Mouse (Mus musculus) kidney, embryonic 16.5 days (tissue): Measurements from ENCODE around the gene Mylk. TPM values are rescaled to one million over a fixed set of nuclear protein-coding genes. Genes with fewer than 3 reads are reported as not detected.

Source experiments
- ATAC-seq: fragments of 200-750 bp; cut with Nextera tagmentation; 2 replicates; pipeline ENCODE4 v1.8.0; 2017; ENCODE audit warnings: moderate TSS enrichment; ENCODE audit not compliant: low FRiP score, low TSS enrichment
- H3K27ac ChIP-seq: fragments of 300-500 bp; sonication (generic); 2 replicates; pipeline ENCODE4 v1.5.1; 2014; ENCODE audit warnings: low read length
- H3K27me3 ChIP-seq: fragments of 300-500 bp; sonication (generic); 2 replicates; pipeline ENCODE4 v1.6.1; 2014; ENCODE audit warnings: low read length, control low read depth, mixed read lengths; ENCODE audit not compliant: insufficient read depth
- H3K36me3 ChIP-seq: fragments of 300-500 bp; sonication (generic); 2 replicates; pipeline ENCODE4 v1.6.1; 2014; ENCODE audit warnings: low read length, control low read depth, mixed read lengths; ENCODE audit not compliant: insufficient read depth
- H3K4me1 ChIP-seq: fragments of 300-500 bp; sonication (generic); 2 replicates; pipeline ENCODE4 v1.6.1; 2014; ENCODE audit warnings: low read length, control low read depth, mixed read lengths; ENCODE audit not compliant: insufficient read depth
- H3K4me2 ChIP-seq: fragments of 300-500 bp; sonication (generic); replicated peaks from 2 replicates; pipeline ENCODE4 v1.6.1; 2014; ENCODE audit warnings: low read depth, low read length
- H3K4me3 ChIP-seq: fragments of 300-500 bp; sonication (generic); 2 replicates; pipeline ENCODE4 v1.5.1; 2014; ENCODE audit warnings: mild to moderate bottlenecking, low read length
- H3K9ac ChIP-seq: fragments of 300-500 bp; sonication (generic); replicated peaks from 2 replicates; pipeline ENCODE4 v1.6.1; 2014; ENCODE audit warnings: low read length
- H3K9me3 ChIP-seq: fragments of 300-500 bp; sonication (generic); 2 replicates; pipeline ENCODE4 v1.6.1; 2016; ENCODE audit warnings: low read length, control low read depth
- WGBS: fragments of 180-500 bp; shearing (Covaris S2); extraction: QIAGEN DNeasy Blood & Tissue Kit; methylation state at CpG from one replicate; pipeline ENCODE4 v1.1.7; 2014; 5-methylcytosine and 5-hydroxymethylcytosine counted together
- polyA plus RNA-seq: library from polyadenylated mRNA; unstranded; fragments of >200 nt; fragmentation: Nextera tagmentation; extraction: Ambion mirVana; gene quantifications from 2 replicates; pipeline ENCODE4 v1.2.1, GENCODE M21; 2015

The Mylk gene
- polyA plus RNA-seq, 1 experiment from 2014 or later: 110 TPM

DNA sequence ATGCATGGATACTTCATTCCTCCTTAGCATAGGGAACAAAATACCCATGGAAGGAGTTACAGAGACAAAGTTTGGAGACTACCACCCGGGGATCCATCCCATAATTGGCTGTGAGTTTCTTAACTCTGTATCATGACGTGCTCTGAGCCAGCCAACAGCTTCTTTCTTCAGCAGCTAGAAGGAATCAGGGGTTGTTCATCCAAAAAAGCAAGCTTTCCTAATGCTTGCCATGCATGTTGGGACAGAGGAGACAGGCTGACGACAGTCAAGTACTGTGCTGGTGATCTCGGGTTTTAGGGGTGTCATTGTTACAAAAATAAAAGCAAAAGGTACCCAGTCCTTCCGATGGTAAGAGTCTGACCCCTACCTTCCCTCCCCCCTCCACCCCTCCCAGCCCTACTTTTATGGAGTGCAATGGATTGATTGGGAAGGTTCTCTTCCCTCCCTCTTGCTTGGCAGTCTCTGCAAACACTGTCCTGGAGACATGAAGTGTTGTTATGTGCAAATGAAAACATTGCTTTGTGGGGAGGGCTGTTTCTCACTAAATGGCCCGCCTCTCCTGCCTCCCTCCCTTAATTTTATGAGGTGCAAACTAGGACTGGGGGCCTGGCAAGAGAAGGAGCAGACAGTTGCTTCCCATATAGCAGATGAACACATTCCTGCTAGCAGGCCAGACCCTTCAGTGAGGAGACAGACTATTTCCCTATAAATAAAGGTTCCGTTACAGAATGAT, 153.2 kb downstream of the Mylk start:
- Histone ChIP-seq H3K4me1 (peaks cover 18% of the 10 kb centered on the region; the same call in 1 of the 2 replicates), H3K9me3 (no peaks in the 10 kb centered on the region), H3K27me3 (no peaks in the 10 kb centered on the region), H3K4me2 (no peak overlapping the region), H3K36me3 (no peaks in the 10 kb centered on the region), H3K27ac (no peak overlapping the region; the same call in 1 of the 2 replicates), H3K4me3 (no peak overlapping the region), H3K9ac (no peak overlapping the region)
- ATAC-seq: no peak
- WGBS: 59% methylated on average over 7 of the region's 7 CpGs

DNA sequence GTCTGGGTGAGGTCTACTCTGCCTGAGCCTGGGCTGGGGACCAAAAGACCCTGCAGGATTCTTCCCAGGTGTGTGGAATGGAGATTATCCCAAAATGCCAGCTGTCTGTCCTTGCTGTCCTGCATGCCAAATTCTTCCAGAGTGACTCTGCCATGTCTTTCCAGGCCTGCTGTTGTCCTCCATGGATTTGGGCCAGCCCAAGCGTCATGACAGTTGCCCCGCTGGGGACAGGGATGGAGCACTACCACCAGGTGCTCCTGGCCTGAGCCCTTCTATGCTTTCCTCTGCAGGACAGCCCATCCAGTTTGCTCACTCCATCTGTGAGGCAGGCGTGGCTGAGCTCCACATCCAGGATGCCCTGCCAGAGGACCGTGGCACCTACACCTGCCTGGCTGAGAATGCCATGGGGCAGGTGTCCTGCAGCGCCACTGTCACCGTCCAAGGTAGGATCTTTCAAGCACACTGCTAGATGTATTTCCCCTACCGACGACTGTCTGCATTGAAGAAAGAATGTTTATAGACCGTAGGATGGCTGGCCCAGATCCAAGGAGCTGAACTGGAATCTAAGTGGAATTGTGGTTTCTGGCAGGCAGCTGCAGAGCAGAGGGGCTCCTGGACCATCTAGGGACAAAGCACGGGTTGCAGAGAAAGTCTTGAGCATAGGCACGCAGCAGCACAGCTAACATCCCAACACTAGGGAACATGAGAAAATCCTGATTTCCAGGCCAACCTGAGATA, 154.2 kb downstream of the Mylk start:
- 65% methylated on average over 11 of the region's 11 CpGs for WGBS
- no peak overlapping the region for H3K4me2 ChIP-seq
- ATAC-seq: no peak

DNA sequence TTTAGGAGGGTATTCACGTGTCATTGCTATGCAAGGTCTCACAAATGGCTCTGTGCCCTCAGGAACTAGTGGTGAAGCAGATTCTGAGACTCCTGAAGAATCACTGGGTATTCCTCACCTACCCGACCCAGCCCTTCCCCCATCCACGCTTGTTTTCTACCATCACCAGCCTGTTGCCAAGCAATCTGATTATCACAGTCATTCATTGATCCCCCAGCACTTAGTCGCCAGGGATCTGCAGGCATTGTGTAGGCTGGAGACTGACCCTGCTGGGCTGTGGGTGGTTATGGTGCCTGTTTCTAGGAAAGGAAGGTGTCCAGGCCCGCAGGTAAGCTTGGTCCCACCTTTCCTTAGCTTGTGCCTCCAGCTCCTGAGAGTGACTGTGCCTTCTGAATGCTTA, 155.0 kb downstream of the Mylk start:
- H3K9me3 ChIP-seq: no peaks in the 10 kb centered on the region
- 47% methylated on average over 5 of the region's 5 CpGs for WGBS
- no peaks in the 10 kb centered on the region for H3K27me3 ChIP-seq
- peaks cover 29% of the 10 kb centered on the region; the same call in 1 of the 2 replicates for H3K4me1 ChIP-seq
- no peak overlapping the region for H3K9ac ChIP-seq
- H3K36me3 ChIP-seq: no peaks in the 10 kb centered on the region
- no peak overlapping the region for H3K27ac ChIP-seq
- H3K4me2 ChIP-seq: no peak overlapping the region
- no peak for ATAC-seq
- H3K4me3 ChIP-seq: no peak overlapping the region

More for the DNA sequence above, 154.2 kb downstream of the Mylk start:
- H3K4me1 ChIP-seq: peaks cover 22% of the 10 kb centered on the region; the same call in 1 of the 2 replicates
- no peak overlapping the region for H3K4me3 ChIP-seq
- no peaks in the 10 kb centered on the region for H3K9me3 ChIP-seq
- no peak overlapping the region for H3K9ac ChIP-seq
- H3K27me3 ChIP-seq: no peaks in the 10 kb centered on the region
- peak overlapping the region; percentile 9; the same call in 1 of the 2 replicates for H3K27ac ChIP-seq
- no peaks in the 10 kb centered on the region for H3K36me3 ChIP-seq

GRCm38 (mm10) chr16:34900471-34900870, 155.5 kb downstream of the Mylk start:
- H3K4me2 ChIP-seq: no peak overlapping the region
- peaks cover 30% of the 10 kb centered on the region; the same call in 1 of the 2 replicates for H3K4me1 ChIP-seq
- H3K4me3 ChIP-seq: no peak overlapping the region
- no peaks in the 10 kb centered on the region for H3K27me3 ChIP-seq
- WGBS: 77% methylated on average over 5 of the region's 5 CpGs
- H3K9me3 ChIP-seq: no peaks in the 10 kb centered on the region
- ATAC-seq: 0 out of 2 replicates have a peak, but pooled peaks have one; percentile 17
- no peak overlapping the region for H3K27ac ChIP-seq
- H3K9ac ChIP-seq: no peak overlapping the region
- H3K36me3 ChIP-seq: no peaks in the 10 kb centered on the region

DNA sequence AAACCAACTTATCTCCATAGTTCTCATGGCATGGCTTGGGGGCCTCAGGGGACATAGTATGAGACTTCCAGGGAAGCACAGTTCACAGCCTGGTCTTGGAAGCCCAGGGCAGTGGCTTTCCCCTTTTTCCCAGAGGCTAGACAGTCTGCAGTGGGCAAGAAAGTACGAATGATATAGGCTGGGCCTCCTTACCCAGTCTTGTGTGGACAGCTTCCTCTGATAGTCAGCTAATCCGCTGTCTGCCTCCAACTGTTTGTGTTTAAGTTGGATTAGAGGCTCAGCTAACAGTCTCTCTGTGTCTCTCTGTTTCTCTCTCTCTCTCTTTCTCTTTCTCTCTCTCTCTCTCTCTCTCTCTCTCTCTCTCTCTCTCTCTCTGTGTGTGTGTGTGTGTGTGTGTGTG, 156.0 kb downstream of the Mylk start:
- Histone ChIP-seq H3K4me2 (no peak overlapping the region), H3K27ac (no peak overlapping the region), H3K27me3 (no peaks in the 10 kb centered on the region), H3K4me1 (peaks cover 30% of the 10 kb centered on the region; the same call in 1 of the 2 replicates), H3K36me3 (no peaks in the 10 kb centered on the region), H3K9me3 (no peaks in the 10 kb centered on the region), H3K4me3 (no peak overlapping the region), H3K9ac (no peak overlapping the region)
- no peak for ATAC-seq
- WGBS: 71% methylated on average over 2 of the region's 2 CpGs

DNA sequence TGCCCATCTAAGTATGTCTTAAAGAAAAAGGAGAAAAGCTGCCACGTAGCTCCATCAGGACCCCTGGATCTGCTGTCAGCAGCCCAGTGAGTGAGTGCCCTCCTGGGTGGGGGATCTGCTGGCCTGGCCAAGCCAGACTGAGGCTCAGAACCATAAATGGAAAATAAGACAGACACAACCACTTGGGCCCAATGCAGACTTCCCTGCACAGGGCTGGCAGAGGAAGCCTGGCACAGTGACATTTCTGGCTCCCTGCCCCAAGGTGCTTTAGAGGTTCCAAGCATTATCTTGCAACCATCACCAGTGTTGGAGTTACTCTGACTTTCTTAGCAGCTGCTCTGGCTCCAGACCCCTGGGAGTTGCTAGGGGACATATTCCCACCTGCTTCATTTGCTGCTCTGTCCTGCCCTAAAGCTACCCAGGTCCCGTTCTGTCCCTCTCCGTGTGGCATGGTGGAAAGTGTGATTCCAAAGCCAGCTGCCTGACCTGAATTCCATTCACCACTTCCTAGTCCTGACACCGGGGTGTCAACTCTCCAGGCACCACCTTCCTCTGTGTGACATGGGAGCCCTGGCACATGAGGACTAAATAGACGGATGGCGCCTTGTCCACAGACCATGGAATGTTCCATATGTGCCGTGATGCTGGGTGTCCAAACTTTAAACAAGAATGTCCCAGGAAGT, 156.7 kb downstream of the Mylk start:
- Histone ChIP-seq H3K27me3 (no peaks in the 10 kb centered on the region), H3K9ac (0 out of 2 replicates have a peak overlapping the region, but pooled peaks have one; percentile 22), H3K4me1 (peaks cover 30% of the 10 kb centered on the region; the same call in 1 of the 2 replicates), H3K4me2 (no peak overlapping the region), H3K4me3 (no peak overlapping the region), H3K27ac (no peak overlapping the region), H3K9me3 (no peaks in the 10 kb centered on the region), H3K36me3 (no peaks in the 10 kb centered on the region)
- ATAC-seq: no peak; the same call in 1 of the 2 replicates
- 79% methylated on average over 7 of the region's 7 CpGs for WGBS

DNA sequence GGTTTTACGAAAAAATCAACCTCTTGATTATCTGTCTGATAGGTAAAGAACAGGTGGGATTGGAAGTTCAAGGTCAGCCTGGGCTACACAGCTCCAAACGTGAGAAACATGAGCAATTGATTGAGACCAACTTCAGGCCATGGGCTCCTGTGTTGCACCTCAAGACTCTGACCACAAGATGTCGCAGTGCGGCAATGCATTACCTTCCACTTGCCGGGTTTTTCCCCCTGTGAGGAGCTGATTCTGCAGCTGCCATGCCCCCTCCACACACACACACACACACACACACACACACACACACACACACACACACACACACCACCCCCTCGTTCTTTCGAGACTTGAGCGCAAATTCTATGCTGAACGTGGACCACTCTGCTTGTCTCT, 157.3 kb downstream of the Mylk start:
- no peaks in the 10 kb centered on the region for H3K27me3 ChIP-seq
- H3K9ac ChIP-seq: no peak overlapping the region
- no peak; the same call in 1 of the 2 replicates for ATAC-seq
- 11% methylated on average over 9 of the region's 9 CpGs for WGBS
- peaks cover 30% of the 10 kb centered on the region; the same call in 1 of the 2 replicates for H3K4me1 ChIP-seq
- no peak overlapping the region for H3K27ac ChIP-seq
- no peaks in the 10 kb centered on the region for H3K36me3 ChIP-seq
- H3K9me3 ChIP-seq: no peaks in the 10 kb centered on the region
- H3K4me3 ChIP-seq: no peak overlapping the region
- H3K4me2 ChIP-seq: no peak overlapping the region

- no peak for ATAC-seq
- Histone ChIP-seq H3K27me3 (no peaks in the 10 kb centered on the region), H3K36me3 (no peaks in the 10 kb centered on the region), H3K4me1 (peaks cover 30% of the 10 kb centered on the region; the same call in 1 of the 2 replicates), H3K4me2 (no peak overlapping the region), H3K9ac (no peak overlapping the region; the same call in 1 of the 2 replicates), H3K9me3 (no peaks in the 10 kb centered on the region), H3K27ac (no peak overlapping the region), H3K4me3 (no peak overlapping the region)
- 82% methylated on average over 8 of the region's 8 CpGs for WGBS
Measured at GRCm38 (mm10) chr16:34902761-34903160, 157.8 kb downstream of the Mylk start.

DNA sequence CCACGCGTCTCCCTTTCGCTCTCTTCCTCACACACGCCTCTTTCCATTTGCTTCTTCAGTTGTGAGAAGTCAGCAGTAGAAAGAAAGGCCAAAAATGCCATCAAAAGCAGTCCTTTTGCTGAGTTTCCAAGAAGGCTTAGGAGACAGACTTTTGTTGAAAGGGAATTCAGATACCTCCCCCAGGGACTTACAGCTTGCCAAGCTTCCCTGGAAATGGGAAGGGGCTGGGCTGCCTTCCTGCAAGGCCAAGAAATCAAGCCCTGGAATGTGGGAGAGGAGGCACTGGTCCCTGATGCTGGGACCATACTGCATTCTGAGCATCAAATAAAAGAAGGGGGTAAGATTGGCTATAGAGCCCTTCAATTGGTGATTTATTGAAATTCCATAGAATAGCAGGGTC, 159.9 kb downstream of the Mylk start:
- no peak for ATAC-seq
- peak overlapping the region; percentile 16; the same call in 1 of the 2 replicates for H3K27ac ChIP-seq

More for the DNA sequence above, 159.9 kb downstream of the Mylk start:
- no peaks in the 10 kb centered on the region for H3K27me3 ChIP-seq
- H3K36me3 ChIP-seq: no peaks in the 10 kb centered on the region
- H3K4me1 ChIP-seq: peaks cover 17% of the 10 kb centered on the region; the same call in 1 of the 2 replicates
- no peak overlapping the region for H3K9ac ChIP-seq
- 91% methylated on average over 4 of the region's 4 CpGs for WGBS
- H3K4me3 ChIP-seq: no peak overlapping the region
- H3K9me3 ChIP-seq: no peaks in the 10 kb centered on the region
- no peak overlapping the region for H3K4me2 ChIP-seq
